Mouse (Mus musculus): ENCODE results near the gene Coro1b.

DNA sequence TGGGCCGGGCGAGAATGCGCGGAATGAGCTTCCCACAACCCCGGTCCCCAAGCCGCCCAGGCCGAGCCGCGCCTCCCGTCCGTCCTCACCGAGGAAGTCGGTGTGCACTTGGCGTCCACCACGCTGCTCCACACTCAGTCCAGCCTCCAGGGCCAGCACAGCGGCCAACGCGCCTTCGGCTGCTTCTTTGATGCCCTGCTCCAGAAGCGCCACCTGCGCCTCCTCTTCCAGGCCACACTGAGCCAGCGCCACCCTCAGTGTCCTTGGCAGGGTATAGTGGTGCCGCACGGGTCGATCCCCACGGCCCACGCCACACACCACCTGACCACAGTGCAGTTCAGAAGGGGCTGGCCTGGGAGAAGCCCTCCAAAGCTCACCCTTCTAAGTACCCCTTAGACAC is 21.4 kb downstream of the Coro1b start:
- TF ChIP-seq NANOG (IDR thresholded peaks at IDR 0.05; ENCODE audit: borderline replicate concordance, low read length) (no peak), CTCF (conservative IDR thresholded peaks at IDR 0.05; ENCODE audit: low read length) (no peak), POU5F1 (IDR thresholded peaks at IDR 0.05; ENCODE audit: borderline replicate concordance, low read length) (no peak)

Measured in E14TG2a.4 (cell line).